Mouse (Mus musculus) lung, adult 2 months (tissue): ENCODE data around the gene Col15a1. TPM values are rescaled to one million over a fixed set of nuclear protein-coding genes. Genes with fewer than 3 reads are reported as not detected.

ENCODE experiments used
- DNase-seq: peaks from one replicate; pipeline ENCODE4 v3.0.0; 2022
- H3K4me1 ChIP-seq: fragments of 200-500 bp; 2 replicates; pipeline ENCODE4 v1.6.1; 2011; ENCODE audit warnings: low read length; ENCODE audit not compliant: control insufficient read depth, insufficient read depth
- H3K4me3 ChIP-seq: fragments of 200-500 bp; replicated peaks from 2 replicates; pipeline ENCODE3; 2011; ENCODE audit warnings: low read depth, mild to moderate bottlenecking, control low read depth, low read length; ENCODE audit errors: extremely low read depth
- CTCF ChIP-seq: fragments of 200-500 bp; IDR thresholded peaks from 2 replicates; pipeline ENCODE4 v1.5.1; 2011; ENCODE audit warnings: mild to moderate bottlenecking, low read length, control low read depth; ENCODE audit not compliant: insufficient read depth
- POLR2A ChIP-seq: fragments of 200-500 bp; IDR thresholded peaks from 2 replicates; pipeline ENCODE4 v1.6.1; 2011; ENCODE audit warnings: low read depth, mild to moderate bottlenecking, control low read depth, low read length, borderline replicate concordance; ENCODE audit errors: extremely low read depth
- WGBS: fragments of 180-500 bp; shearing (Covaris S2); methylation state at CpG from one replicate; pipeline ENCODE4 v1.1.7; 2018; 5-methylcytosine and 5-hydroxymethylcytosine counted together
- polyA plus RNA-seq: library from polyadenylated mRNA; depleted of rRNA; stranded (reverse); fragments of >200 nt; gene quantifications from 2 replicates; pipeline ENCODE4 v1.2.3, GENCODE M21; 2012

The Col15a1 gene
- polyA plus RNA-seq, 1 experiment: 24.4 TPM

GRCm38 (mm10) chr4:47292956-47293355 is 85.0 kb downstream of the Col15a1 start:
- 67% methylated on average over 4 of the region's 4 CpGs for WGBS

GRCm38 (mm10) chr4:47293771-47294543 is 86.0 kb downstream of the Col15a1 start:
- TF ChIP-seq CTCF (no peak), POLR2A (no peak)
- 31% methylated on average over 16 of the region's 16 CpGs for WGBS
- Histone ChIP-seq H3K4me1 (peaks cover 7% of the 10 kb centered on the region), H3K4me3 (no peak overlapping the region)
- DNase-seq: peak; percentile 59

More at GRCm38 (mm10) chr4:47292956-47293355, 85.0 kb downstream of the Col15a1 start:
- no peak for DNase-seq
- Histone ChIP-seq H3K4me1 (peaks cover 7% of the 10 kb centered on the region), H3K4me3 (no peak overlapping the region)
- TF ChIP-seq POLR2A: no peak
- TF ChIP-seq CTCF: no peak

- peaks cover 7% of the 10 kb centered on the region for H3K4me1 ChIP-seq
- H3K4me3 ChIP-seq: no peak overlapping the region
- 76% methylated on average over 7 of the region's 7 CpGs for WGBS
- TF ChIP-seq CTCF (no peak), POLR2A (no peak)
- no peak for DNase-seq
Observed at GRCm38 (mm10) chr4:47294544-47295070, 86.6 kb downstream of the Col15a1 start.

- TF ChIP-seq POLR2A: no peak
- TF ChIP-seq CTCF: no peak
- 50% methylated on average over 3 of the region's 3 CpGs for WGBS
- Histone ChIP-seq H3K4me3 (no peak overlapping the region), H3K4me1 (peaks cover 7% of the 10 kb centered on the region)
- DNase-seq: no peak
Observed at GRCm38 (mm10) chr4:47295547-47295946, 87.6 kb downstream of the Col15a1 start.

- no peak for DNase-seq
- Histone ChIP-seq H3K4me1 (no peaks in the 10 kb centered on the region), H3K4me3 (no peak overlapping the region)
- TF ChIP-seq POLR2A: no peak
- TF ChIP-seq CTCF: no peak
- WGBS: 92% methylated on average over 2 of the region's 2 CpGs
Observed at GRCm38 (mm10) chr4:47300701-47301100, 92.7 kb downstream of the Col15a1 start.

- no peak for TF ChIP-seq CTCF
- no peak for TF ChIP-seq POLR2A
- H3K4me1 ChIP-seq: no peaks in the 10 kb centered on the region
- 87% methylated on average over 7 of the region's 7 CpGs for WGBS
- no peak for DNase-seq
- no peak overlapping the region for H3K4me3 ChIP-seq
Observed at GRCm38 (mm10) chr4:47302610-47303009, 94.6 kb downstream of the Col15a1 start.

- TF ChIP-seq POLR2A (no peak), CTCF (no peak)
Observed at GRCm38 (mm10) chr4:47303340-47303998, 95.5 kb downstream of the Col15a1 start.

GRCm38 (mm10) chr4:47309886-47310625 is 102.1 kb downstream of the Col15a1 start:
- DNase-seq: no peak
- no peaks in the 10 kb centered on the region for H3K4me1 ChIP-seq
- WGBS: 77% methylated on average over 12 of the region's 12 CpGs
- TF ChIP-seq CTCF (no peak), POLR2A (no peak)
- H3K4me3 ChIP-seq: no peak overlapping the region

More at GRCm38 (mm10) chr4:47303340-47303998, 95.5 kb downstream of the Col15a1 start:
- H3K4me3 ChIP-seq: no peak overlapping the region
- 63% methylated on average over 5 of the region's 5 CpGs for WGBS
- no peak for DNase-seq
- no peaks in the 10 kb centered on the region for H3K4me1 ChIP-seq

- Histone ChIP-seq H3K4me1 (no peaks in the 10 kb centered on the region), H3K4me3 (no peak overlapping the region)
- no peak for DNase-seq
- 31% methylated on average over 6 of the region's 6 CpGs for whole genome bisulfite sequencing
- TF ChIP-seq POLR2A (no peak), CTCF (no peak)
Observed at GRCm38 (mm10) chr4:47310812-47311211, 102.9 kb downstream of the Col15a1 start.
